Mouse (Mus musculus): ENCODE results near the gene March6. TPM values are rescaled to one million over a fixed set of nuclear protein-coding genes. Genes with fewer than 3 reads are reported as not detected.
A peak's percentile ranks its signal among the peaks of the same experiment; 100 is the strongest.

Gene March6
- polyA plus RNA-seq (2015; fragmentation: Nextera tagmentation; extraction: Ambion mirVana) = 31.5 and 32.6 TPM in 2 replicates

DNA sequence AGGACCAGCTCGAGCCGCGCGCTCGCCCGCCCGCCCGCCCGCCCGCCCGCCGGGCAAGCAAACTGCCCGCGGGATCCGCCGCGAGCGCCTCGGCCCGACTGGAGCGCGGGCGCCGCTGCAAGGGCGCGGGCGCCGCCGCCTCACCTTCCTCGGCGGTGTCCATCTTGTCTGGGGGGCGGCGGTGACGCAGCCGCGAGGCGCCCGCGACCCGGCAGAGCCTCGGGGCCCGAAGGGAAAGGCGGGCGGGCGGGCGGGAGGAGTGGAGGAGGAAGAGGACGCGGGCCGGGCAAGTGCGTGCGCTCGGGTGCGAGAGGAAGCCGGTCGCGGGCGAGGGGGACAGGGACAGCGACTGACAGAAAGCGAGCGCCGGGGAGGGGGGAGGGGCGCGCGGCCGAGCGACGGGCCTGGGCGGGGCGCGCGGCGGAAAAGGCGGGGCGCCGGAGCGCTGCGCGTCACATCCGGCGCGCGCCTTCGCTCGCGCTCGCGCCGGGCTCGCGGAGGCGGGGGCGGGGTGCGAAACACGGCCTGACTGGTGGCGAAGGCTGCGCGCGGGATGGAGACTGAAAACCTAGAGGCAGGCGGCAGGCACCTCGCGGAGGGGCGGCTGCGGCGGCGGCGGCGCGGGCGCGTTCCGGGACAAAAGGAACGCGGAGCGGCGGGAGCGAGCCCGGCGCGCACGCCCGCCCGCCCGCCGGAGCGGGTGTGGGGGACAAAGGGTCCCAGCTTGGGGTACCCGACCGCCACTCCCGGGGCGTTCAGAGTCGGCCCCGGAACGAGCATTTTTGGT is at the start of gene March6:
Gene March6 (minus strand): TSS at position 395 of the 787 bp plus-strand sequence.
- Histone ChIP-seq H3K4me1 (peaks cover 25% of the 10 kb centered on the region), H3K9ac (peak within 1 kb of the TSS; percentile 92), H3K27me3 (no peaks in the 10 kb centered on the region), H3K36me3 (peaks cover 5% of the 10 kb centered on the region; the same call in 1 of the 2 replicates), H3K4me2 (peak within 1 kb of the TSS; percentile 64), H3K9me3 (replicated peaks) (no peaks in the 10 kb centered on the region), H3K4me3 (replicated peaks) (peak within 1 kb of the TSS; percentile 92), H3K27ac (peak within 1 kb of the TSS; percentile 94)
- WGBS = under 1% methylated on average over 95 of the region's 132 CpGs
- peak; percentile 94 for ATAC-seq (replicated peaks; ENCODE audit: low FRiP score)

GRCm38 (mm10) chr15:31576076-31576475 is 45.2 kb upstream of the March6 start:
- 64% methylated on average over 5 of the region's 5 CpGs for WGBS
- Histone ChIP-seq H3K9ac (no peak overlapping the region), H3K4me1 (no peaks in the 10 kb centered on the region), H3K4me3 (replicated peaks) (no peak overlapping the region), H3K36me3 (no peaks in the 10 kb centered on the region), H3K27ac (no peak overlapping the region), H3K4me2 (no peak overlapping the region), H3K27me3 (no peaks in the 10 kb centered on the region), H3K9me3 (replicated peaks) (no peaks in the 10 kb centered on the region)
- ATAC-seq (replicated peaks; ENCODE audit: low FRiP score) = no peak

GRCm38 (mm10) chr15:31573692-31574091 is 42.8 kb upstream of the March6 start:
- no peak overlapping the region for H3K27ac ChIP-seq
- no peaks in the 10 kb centered on the region for H3K36me3 ChIP-seq
- no peak overlapping the region for H3K4me2 ChIP-seq
- ATAC-seq (replicated peaks; ENCODE audit: low FRiP score) = no peak
- no peak overlapping the region for H3K9ac ChIP-seq
- H3K27me3 ChIP-seq = no peaks in the 10 kb centered on the region
- H3K4me3 ChIP-seq (replicated peaks) = no peak overlapping the region
- peaks cover 12% of the 10 kb centered on the region for H3K4me1 ChIP-seq
- no peaks in the 10 kb centered on the region for H3K9me3 ChIP-seq (replicated peaks)

DNA sequence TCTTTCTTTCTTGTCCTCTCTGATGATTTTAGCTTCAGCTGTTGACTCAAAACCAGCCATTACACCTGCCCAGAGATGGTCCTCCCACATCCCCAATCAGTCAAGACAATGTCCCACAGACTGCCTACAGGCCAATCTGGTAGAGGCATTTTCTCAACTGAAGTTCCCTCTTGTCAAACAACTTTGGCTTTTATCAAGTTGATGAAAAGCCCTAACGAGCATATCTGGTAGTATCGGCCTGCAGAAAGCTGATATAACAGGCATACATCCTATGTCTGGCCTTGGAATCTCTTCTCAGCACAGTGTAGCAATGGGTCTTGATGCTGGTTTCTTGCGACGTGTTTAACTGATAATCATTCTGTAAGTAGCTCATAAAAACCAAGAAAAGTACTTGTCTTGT is 42.4 kb upstream of the March6 start:
- Histone ChIP-seq H3K9me3 (replicated peaks) (no peaks in the 10 kb centered on the region), H3K4me2 (no peak overlapping the region), H3K9ac (no peak overlapping the region), H3K4me3 (replicated peaks) (no peak overlapping the region), H3K36me3 (no peaks in the 10 kb centered on the region), H3K27ac (no peak overlapping the region), H3K4me1 (peaks cover 16% of the 10 kb centered on the region), H3K27me3 (no peaks in the 10 kb centered on the region)
- ATAC-seq (replicated peaks; ENCODE audit: low FRiP score) = no peak
- 90% methylated on average over 4 of the region's 4 CpGs for WGBS

DNA sequence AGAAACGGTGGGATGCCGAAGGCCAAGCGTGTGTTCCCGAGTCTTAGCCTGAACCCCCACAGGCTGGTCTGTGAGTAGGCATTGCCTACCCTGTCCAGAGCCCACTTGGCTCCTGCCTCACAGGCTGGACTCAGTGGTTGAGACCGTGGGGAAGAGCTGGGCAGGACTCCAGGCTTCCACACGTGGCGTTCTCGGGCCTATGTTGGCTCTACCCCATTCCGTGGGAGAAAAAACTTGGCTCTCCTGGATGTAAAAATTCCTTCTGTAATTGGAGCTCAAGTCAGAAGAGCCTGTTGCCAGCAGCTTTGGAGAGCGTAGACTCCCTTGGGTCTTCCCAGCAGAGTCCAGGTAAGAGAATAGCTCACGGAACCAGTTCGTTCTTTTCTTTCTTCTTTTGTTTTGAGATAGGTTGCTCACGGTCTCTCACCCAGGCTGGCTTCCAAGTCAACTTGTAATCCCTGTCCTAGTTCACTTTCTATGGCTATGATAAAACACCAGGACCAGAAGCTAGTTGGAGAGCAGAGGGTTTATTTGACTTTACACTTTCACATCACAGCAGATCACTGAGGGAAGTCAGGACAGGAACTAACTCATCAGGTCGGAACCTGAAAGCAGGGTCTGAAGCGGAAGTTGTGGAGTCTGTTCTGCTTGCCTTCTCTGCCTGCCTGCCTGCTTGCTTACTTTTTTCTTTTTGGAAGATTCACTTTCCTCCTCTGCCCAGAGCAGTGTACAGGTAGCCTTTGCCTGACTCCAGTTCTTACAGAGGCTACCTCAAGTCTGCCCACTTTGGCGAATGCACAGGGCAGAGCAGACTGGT is 41.3 kb upstream of the March6 start:
- H3K4me2 ChIP-seq = no peak overlapping the region
- no peaks in the 10 kb centered on the region for H3K27me3 ChIP-seq
- H3K36me3 ChIP-seq = no peaks in the 10 kb centered on the region
- H3K4me1 ChIP-seq = peaks cover 19% of the 10 kb centered on the region
- H3K27ac ChIP-seq = no peak overlapping the region
- 83% methylated on average over 16 of the region's 16 CpGs for WGBS
- H3K9me3 ChIP-seq (replicated peaks) = no peaks in the 10 kb centered on the region
- no peak overlapping the region for H3K9ac ChIP-seq
- H3K4me3 ChIP-seq (replicated peaks) = no peak overlapping the region
- no peak for ATAC-seq (replicated peaks; ENCODE audit: low FRiP score)

DNA sequence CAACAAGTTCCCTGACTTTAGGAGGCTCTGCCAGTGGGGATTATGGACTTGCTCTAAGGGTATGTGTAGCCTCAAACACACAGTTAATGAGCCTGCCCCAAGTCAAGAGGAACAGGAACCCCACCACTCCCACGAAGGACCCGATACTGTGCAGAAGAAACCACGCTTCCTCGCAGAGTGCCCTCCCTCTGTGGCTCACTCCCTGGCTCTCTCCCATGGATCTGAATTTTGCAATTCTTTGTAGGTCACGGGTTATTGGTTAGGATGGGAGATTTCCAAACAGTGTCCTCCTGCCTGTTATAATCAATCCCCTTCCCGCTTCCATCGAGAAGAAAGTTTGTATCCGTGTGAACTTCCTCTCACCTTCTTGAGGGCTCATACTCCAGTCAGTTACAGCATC is 40.1 kb upstream of the March6 start:
- Histone ChIP-seq H3K27ac (no peak overlapping the region), H3K9ac (no peak overlapping the region), H3K9me3 (replicated peaks) (no peaks in the 10 kb centered on the region), H3K27me3 (no peaks in the 10 kb centered on the region), H3K4me2 (no peak overlapping the region), H3K4me3 (replicated peaks) (no peak overlapping the region), H3K36me3 (no peaks in the 10 kb centered on the region), H3K4me1 (peaks cover 19% of the 10 kb centered on the region)
- ATAC-seq (replicated peaks; ENCODE audit: low FRiP score) = no peak
- 84% methylated on average over 8 of the region's 8 CpGs for WGBS

DNA sequence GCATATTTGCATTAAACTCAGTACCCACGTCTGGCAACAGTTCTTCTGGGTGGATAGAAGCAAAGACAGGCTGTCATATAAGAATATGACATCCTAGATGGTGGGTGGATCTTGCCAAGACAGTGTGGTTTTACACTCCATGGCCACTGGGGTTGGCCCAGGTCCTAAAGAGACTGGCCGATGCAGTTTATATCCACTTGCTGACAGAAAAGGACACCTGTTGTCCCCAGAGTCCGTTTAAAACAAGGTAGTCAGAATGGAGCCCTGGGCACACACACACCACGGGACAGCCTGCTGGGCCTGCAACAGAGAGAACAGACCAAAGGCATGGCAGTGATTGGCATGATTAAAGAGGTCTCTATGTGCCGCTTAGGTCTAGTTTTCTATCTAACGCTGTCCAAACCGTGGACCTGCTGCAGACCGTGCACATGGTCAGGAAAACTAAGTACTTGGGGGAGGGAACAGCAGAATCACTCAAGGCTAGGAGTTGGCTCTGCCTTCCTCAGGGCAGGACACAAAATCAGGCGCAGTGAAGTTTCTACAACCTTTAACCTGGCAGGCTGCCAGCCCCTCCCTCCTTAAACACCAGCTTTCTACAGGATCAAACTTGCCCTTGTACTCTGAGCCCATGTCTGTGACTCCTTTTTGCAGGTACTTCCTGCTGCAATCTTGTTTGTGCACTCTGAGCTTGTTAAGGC is 38.6 kb upstream of the March6 start:
- Histone ChIP-seq H3K27ac (0 out of 2 replicates have a peak overlapping the region, but pooled peaks have one; percentile 5), H3K4me2 (no peak overlapping the region), H3K9me3 (replicated peaks) (no peaks in the 10 kb centered on the region), H3K27me3 (no peaks in the 10 kb centered on the region), H3K9ac (no peak overlapping the region), H3K4me3 (replicated peaks) (no peak overlapping the region), H3K4me1 (peaks cover 20% of the 10 kb centered on the region), H3K36me3 (no peaks in the 10 kb centered on the region)
- 49% methylated on average over 9 of the region's 9 CpGs for WGBS
- ATAC-seq (replicated peaks; ENCODE audit: low FRiP score) = peak; percentile 41

GRCm38 (mm10) chr15:31568581-31568996 is 37.7 kb upstream of the March6 start:
- ATAC-seq (replicated peaks; ENCODE audit: low FRiP score) = peak; percentile 92
- Histone ChIP-seq H3K4me2 (peak overlapping the region; percentile 37), H3K27ac (peak overlapping the region; percentile 5; the same call in 1 of the 2 replicates), H3K9me3 (replicated peaks) (no peaks in the 10 kb centered on the region), H3K9ac (no peak overlapping the region), H3K4me1 (peaks cover 25% of the 10 kb centered on the region), H3K36me3 (no peaks in the 10 kb centered on the region), H3K27me3 (no peaks in the 10 kb centered on the region), H3K4me3 (replicated peaks) (no peak overlapping the region)
- WGBS = 12% methylated on average over 12 of the region's 12 CpGs

- 82% methylated on average over 7 of the region's 7 CpGs for WGBS
Measured at GRCm38 (mm10) chr15:31567431-31567830, 36.6 kb upstream of the March6 start.

DNA sequence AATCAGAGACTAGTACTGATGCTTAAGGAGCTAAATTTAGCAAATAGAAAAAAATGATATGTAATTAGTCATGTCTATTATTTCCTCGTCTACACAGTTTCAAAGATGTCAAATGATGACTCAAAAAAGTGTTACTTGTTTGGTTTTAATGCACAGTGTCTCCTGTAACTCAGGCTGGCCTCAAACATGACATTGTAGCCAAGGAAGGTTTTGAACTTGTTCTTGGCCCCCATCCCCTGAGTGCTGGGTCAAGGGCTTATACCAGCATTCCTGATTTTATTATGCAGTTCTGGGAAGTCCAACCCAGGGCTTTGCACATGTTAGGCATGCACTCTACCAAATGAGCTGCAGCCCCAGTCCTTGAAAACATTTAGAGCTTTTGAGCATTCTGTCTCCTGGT is 34.9 kb upstream of the March6 start:
- Histone ChIP-seq H3K27ac (no peak overlapping the region), H3K9me3 (replicated peaks) (no peaks in the 10 kb centered on the region), H3K4me3 (replicated peaks) (no peak overlapping the region), H3K4me1 (peaks cover 33% of the 10 kb centered on the region), H3K9ac (no peak overlapping the region), H3K27me3 (no peaks in the 10 kb centered on the region), H3K36me3 (no peaks in the 10 kb centered on the region), H3K4me2 (no peak overlapping the region)
- ATAC-seq (replicated peaks; ENCODE audit: low FRiP score) = no peak
- 79% methylated on average over 1 of the region's 1 CpGs for WGBS

More at GRCm38 (mm10) chr15:31567431-31567830, 36.6 kb upstream of the March6 start:
- H3K27ac ChIP-seq = no peak overlapping the region
- no peaks in the 10 kb centered on the region for H3K27me3 ChIP-seq
- H3K9me3 ChIP-seq (replicated peaks) = no peaks in the 10 kb centered on the region
- no peaks in the 10 kb centered on the region for H3K36me3 ChIP-seq
- no peak for ATAC-seq (replicated peaks; ENCODE audit: low FRiP score)
- H3K4me1 ChIP-seq = peaks cover 33% of the 10 kb centered on the region
- no peak overlapping the region for H3K9ac ChIP-seq
- H3K4me2 ChIP-seq = no peak overlapping the region
- no peak overlapping the region for H3K4me3 ChIP-seq (replicated peaks)

DNA sequence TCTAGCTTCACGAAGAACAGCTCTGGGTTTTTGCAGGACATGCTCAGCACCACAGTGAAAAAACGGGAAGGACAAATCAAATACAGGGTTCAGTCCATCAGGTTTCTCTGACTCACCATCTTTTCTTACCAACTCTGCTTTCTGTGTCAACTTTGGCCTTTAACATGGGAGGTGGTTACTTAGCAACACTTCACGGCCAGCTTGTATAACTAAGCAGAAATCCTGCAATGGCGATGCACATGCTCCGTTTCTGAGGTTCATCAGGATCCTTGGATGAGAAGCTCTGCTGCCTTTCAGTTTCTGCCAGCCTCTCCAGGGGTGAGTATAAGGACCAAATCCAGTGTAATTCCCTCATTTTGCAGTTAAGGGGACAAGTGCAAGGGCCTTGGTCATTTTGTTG is 34.3 kb upstream of the March6 start, which contains the start of gene Cmbl:
Gene Cmbl (plus strand): TSS at position 206 of the 400 bp plus-strand sequence.
- no peaks in the 10 kb centered on the region for H3K9me3 ChIP-seq (replicated peaks)
- 0 out of 2 replicates have a peak within 1 kb of the TSS, but pooled peaks have one; percentile 78 for H3K27ac ChIP-seq
- H3K4me1 ChIP-seq = peaks cover 33% of the 10 kb centered on the region
- no peak within 1 kb of the TSS for H3K4me3 ChIP-seq (replicated peaks)
- no peak within 1 kb of the TSS for H3K9ac ChIP-seq
- ATAC-seq (replicated peaks; ENCODE audit: low FRiP score) = no peak
- no peaks in the 10 kb centered on the region for H3K27me3 ChIP-seq
- no peak within 1 kb of the TSS for H3K4me2 ChIP-seq
- no peaks in the 10 kb centered on the region for H3K36me3 ChIP-seq
- WGBS = 76% methylated on average over 5 of the region's 5 CpGs
